In the genomic region with DNA sequence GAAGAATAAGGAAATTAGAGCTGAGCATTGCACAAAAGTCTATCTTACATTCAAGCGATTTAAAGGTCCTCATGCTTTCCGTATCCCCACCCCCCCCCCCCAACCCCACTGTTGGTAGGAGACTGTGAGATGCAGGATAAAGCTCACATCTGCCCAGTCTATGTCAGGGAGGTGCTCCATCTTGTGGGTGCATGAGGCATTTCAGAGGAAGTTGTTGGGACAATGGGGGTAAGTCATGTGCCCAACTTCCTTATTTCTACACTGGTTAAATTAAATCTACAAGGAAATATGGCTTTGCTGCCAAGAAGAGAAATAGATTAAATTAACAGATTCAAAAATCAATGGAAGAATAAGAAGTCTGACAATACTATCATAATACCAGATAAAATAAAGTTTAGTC, we compare ENCODE assay signal across 9 mouse cellular contexts. TPM values are rescaled to one million over a fixed set of nuclear protein-coding genes. Genes with fewer than 3 reads are reported as not detected.
DNase-seq lines count a peak whose midpoint lies in the region; ATAC-seq and TF ChIP-seq lines count a peak whose summit lies in the region.
"Had no signal": no experiment of that assay in that cellular context is flagged by ENCODE, and none has a peak within 500 bp of the region (broad histone marks: within the 10 kb centered on the region; RNA-seq: fewer than 3 reads in every experiment).

No protein-coding gene starts in this region.

- peak; percentile 51 for TF ChIP-seq CTCF in heart, adult 2 months (IDR thresholded peaks at IDR 0.05)

- no peak overlapping the region for H3K27ac ChIP-seq in heart, adult 2 months
- H3K27ac ChIP-seq: liver, embryonic 15.5 days had no signal

- no peaks in the 10 kb centered on the region for H3K27me3 ChIP-seq in heart, adult 2 months (ENCODE audit: control insufficient read depth, insufficient read depth, low read length)
- H3K27me3 ChIP-seq: liver, embryonic 15.5 days had no signal

- intact Hi-C loops in heart, adult 2 months (cut with DNase I) = loop anchor here (2.0 kb wide), 1 partner anchor 53 kb away; no protein-coding TSS in a partner anchor
- intact Hi-C loops in heart, postnatal 36 days (cut with DNase I) = loop anchor here (5.0 kb wide), 1 partner anchor 93 kb away; no protein-coding TSS in a partner anchor

- H3K79me2 ChIP-seq in heart, adult 2 months (replicated peaks; ENCODE audit: control insufficient read depth, insufficient read depth, low read length) = no peaks in the 10 kb centered on the region

- H3K36me3 ChIP-seq in heart, adult 2 months (ENCODE audit: control insufficient read depth, insufficient read depth, low read length) = no peaks in the 10 kb centered on the region
- H3K36me3 ChIP-seq: liver, embryonic 15.5 days had no signal

- H3K9ac ChIP-seq in heart, adult 2 months (ENCODE audit: low read depth, low read length) = no peak overlapping the region
- H3K9ac ChIP-seq: liver, embryonic 15.5 days had no signal

- peak; percentile 99 for ATAC-seq in common myeloid progenitor, adult 5-6 weeks (replicated peaks; ENCODE audit: low read depth, poor library complexity, severe bottlenecking)
- ATAC-seq in megakaryocyte, adult 5-6 weeks (ENCODE audit: poor library complexity, severe bottlenecking) = peak; percentile 93

- no peak for TF ChIP-seq POLR2A in heart, adult 2 months (IDR thresholded peaks at IDR 0.05; ENCODE audit: insufficient read depth, low read depth, low read length)

- TF ChIP-seq EP300 in heart, adult 2 months (IDR thresholded peaks at IDR 0.05; ENCODE audit: insufficient read depth, low read depth, low read length) = no peak

- 32% methylated on average over 2 of the region's 2 CpGs for WGBS in heart, adult 2 months

- DNase-seq in heart, adult 2 months = peak in 1 of 2 experiments; percentile 5
- DNase-seq in heart, postnatal 36 days = no peak
- peak; percentile 6 for DNase-seq in CD4-positive helper T cell, adult 2 months (ENCODE audit: low read depth, low spot score)
- DNase-seq in cerebellum, adult 9-11 months = no peak
- no peak for DNase-seq in right cerebral cortex, postnatal 25 days
- no peak for DNase-seq in ovary, postnatal 10 days (ENCODE audit: low spot score)

- H3K4me1 ChIP-seq in heart, adult 2 months (ENCODE audit: control insufficient read depth, insufficient read depth, low read length) = no peaks in the 10 kb centered on the region

- no peak overlapping the region for H3K4me3 ChIP-seq in heart, adult 2 months
- H3K4me3 ChIP-seq: liver, embryonic 15.5 days had no signal

RNA-seq across cellular contexts. Expression of gene Slc17a1, which starts 18.0 kb away (rescaled TPM):
- not detected for total RNA-seq in heart, adult 2 months (2021)
- polyA plus RNA-seq in heart, adult 2 months (2012; rRNA removed) = not detected in 2 replicates
- not detected for total RNA-seq in heart, postnatal 36 days (2021)
- total RNA-seq in common myeloid progenitor, adult 5-6 weeks (2017) = not detected in 2 replicates
- not detected in 2 replicates for total RNA-seq in megakaryocyte, adult 5-6 weeks (2015)
- not detected in 2 replicates for total RNA-seq in megakaryocyte, adult 5-6 weeks (2017)

RNA-seq across cellular contexts. Expression of gene Slc17a4, which starts 29.3 kb away (rescaled TPM):
- total RNA-seq in heart, adult 2 months (2021) = not detected
- polyA plus RNA-seq in heart, adult 2 months (2012; rRNA removed) = not detected in 2 replicates
- not detected for total RNA-seq in heart, postnatal 36 days (2021)
- total RNA-seq in common myeloid progenitor, adult 5-6 weeks (2017) = 0.46 TPM in 1 of 2 replicates, not detected in the other
- total RNA-seq in megakaryocyte, adult 5-6 weeks (2015) = not detected in 2 replicates
- total RNA-seq in megakaryocyte, adult 5-6 weeks (2017) = not detected in 2 replicates

RNA-seq across cellular contexts. Expression of gene Slc17a3, which starts 46.3 kb away (rescaled TPM):
- total RNA-seq in heart, adult 2 months (2021) = not detected
- polyA plus RNA-seq in heart, adult 2 months (2012; rRNA removed) = not detected in 2 replicates
- not detected for total RNA-seq in heart, postnatal 36 days (2021)
- total RNA-seq in common myeloid progenitor, adult 5-6 weeks (2017) = not detected in 2 replicates
- not detected in 2 replicates for total RNA-seq in megakaryocyte, adult 5-6 weeks (2015)
- total RNA-seq in megakaryocyte, adult 5-6 weeks (2017) = not detected in 2 replicates

RNA-seq across cellular contexts. Expression of gene Hist1h2ba, which starts 48.4 kb away (rescaled TPM):
- not detected for total RNA-seq in heart, adult 2 months (2021)
- not detected in 2 replicates for polyA plus RNA-seq in heart, adult 2 months (2012; rRNA removed)
- total RNA-seq in heart, postnatal 36 days (2021) = not detected
- total RNA-seq in common myeloid progenitor, adult 5-6 weeks (2017) = not detected in 2 replicates
- not detected in 2 replicates for total RNA-seq in megakaryocyte, adult 5-6 weeks (2015)
- total RNA-seq in megakaryocyte, adult 5-6 weeks (2017) = not detected in 2 replicates
- polyA plus RNA-seq: liver, embryonic 15.5 days had no signal

RNA-seq across cellular contexts. Expression of gene Hist1h2aa, which starts 48.7 kb away (rescaled TPM):
- total RNA-seq in heart, adult 2 months (2021) = not detected
- polyA plus RNA-seq in heart, adult 2 months (2012; rRNA removed) = not detected in 2 replicates
- total RNA-seq in heart, postnatal 36 days (2021) = not detected
- not detected in 2 replicates for total RNA-seq in common myeloid progenitor, adult 5-6 weeks (2017)
- not detected in 2 replicates for total RNA-seq in megakaryocyte, adult 5-6 weeks (2015)
- total RNA-seq in megakaryocyte, adult 5-6 weeks (2017) = not detected in 2 replicates
- polyA plus RNA-seq: liver, embryonic 15.5 days had no signal
